Mouse (Mus musculus): ENCODE measurements around the gene Mall.
A peak's percentile ranks its signal among the peaks of the same experiment; 100 is the strongest.

The Mall gene

DNA sequence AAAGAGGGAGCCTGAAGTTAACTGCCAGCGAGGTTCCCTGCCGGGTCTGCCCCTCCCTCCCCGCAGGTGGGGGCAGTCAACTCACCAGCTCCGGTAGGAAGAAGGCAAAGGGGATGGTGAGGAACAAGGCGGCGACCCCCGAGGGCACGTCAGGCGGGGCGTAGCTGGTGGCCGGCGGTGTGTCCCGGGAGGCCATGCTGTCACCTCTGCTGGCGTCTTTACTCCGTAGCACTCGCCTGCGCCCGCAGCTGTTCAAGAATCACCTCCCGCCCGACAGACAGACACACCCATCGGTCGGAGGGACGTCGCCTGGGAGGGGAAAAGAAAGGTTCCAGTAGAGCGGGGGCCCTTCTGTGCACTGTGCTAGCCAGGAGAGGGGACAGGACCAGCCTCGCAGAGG is at the start of gene Mall:
Gene Mall (minus strand): TSS at position 262 of the 400 bp plus-strand sequence.
- DNase-seq (ENCODE audit: low spot score in 2 of 2), result no peak

DNA sequence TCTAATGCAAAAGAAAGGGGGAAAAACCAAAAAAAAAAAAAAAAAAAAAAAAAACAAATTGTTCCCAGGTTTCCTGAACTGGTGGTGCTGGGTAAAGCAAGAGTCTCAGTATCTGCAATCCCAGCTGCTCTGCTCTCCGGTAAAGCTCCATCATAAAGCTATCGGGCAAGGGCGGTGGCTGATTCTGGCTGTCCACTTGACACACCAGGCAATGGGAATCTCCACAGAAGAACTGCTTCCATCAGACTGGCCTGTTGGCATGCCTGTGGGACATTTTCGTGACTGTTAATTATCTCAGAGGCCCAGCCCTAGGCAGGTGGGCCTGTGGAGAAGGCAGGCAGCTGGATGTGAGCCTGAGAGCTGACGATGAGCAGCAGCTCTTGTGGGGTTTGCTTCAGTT is 48.7 kb upstream of the Mall start:
- DNase-seq (ENCODE audit: low spot score in 2 of 2), result peak in 1 of 2 experiments; percentile 10

DNA sequence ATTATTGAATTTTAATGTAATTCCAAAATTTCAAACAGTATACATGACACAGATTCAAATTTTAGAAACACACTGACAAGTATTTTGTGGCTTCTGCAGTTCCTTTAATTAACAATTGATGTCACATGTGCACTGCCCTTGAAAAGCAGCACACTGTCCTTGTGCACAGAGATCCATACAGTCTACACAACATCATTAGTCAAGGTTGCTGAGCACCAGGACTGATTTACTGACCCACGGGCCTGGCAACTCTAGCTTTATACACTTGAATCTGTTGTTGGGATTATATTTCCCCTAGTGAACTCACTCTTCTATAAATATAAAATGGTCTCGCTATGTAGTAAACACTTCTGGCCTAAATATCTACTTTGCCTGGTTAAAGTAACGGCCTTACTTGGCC is 45.3 kb upstream of the Mall start:
- no peak for DNase-seq (ENCODE audit: low spot score in 2 of 2)

DNA sequence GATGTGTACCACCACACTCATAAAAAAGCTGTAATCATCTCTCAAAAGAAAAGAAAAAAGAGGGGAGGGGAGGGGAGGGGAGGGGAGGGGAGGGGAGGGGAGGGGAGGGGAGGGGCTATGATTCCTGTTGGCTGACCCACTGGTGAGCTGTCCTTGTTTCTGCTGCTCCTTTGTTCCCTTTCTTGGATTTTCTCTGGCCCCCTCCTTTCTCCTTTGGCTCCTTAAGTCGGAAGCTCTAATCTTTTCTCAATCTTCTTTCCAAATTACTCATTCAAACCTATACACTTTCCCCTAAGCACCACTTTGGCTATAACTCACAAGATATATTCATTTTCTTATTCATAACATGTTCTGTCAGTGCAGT is 44.8 kb upstream of the Mall start:
- DNase-seq (ENCODE audit: low spot score in 2 of 2), result no peak

- DNase-seq (ENCODE audit: low spot score in 2 of 2), result peak in 1 of 2 experiments; percentile 28
Observed at GRCm38 (mm10) chr2:127773938-127774577, 44.3 kb upstream of the Mall start.

- no peak for DNase-seq (ENCODE audit: low spot score in 2 of 2)
Observed at GRCm38 (mm10) chr2:127761587-127761986, 31.9 kb upstream of the Mall start.

DNA sequence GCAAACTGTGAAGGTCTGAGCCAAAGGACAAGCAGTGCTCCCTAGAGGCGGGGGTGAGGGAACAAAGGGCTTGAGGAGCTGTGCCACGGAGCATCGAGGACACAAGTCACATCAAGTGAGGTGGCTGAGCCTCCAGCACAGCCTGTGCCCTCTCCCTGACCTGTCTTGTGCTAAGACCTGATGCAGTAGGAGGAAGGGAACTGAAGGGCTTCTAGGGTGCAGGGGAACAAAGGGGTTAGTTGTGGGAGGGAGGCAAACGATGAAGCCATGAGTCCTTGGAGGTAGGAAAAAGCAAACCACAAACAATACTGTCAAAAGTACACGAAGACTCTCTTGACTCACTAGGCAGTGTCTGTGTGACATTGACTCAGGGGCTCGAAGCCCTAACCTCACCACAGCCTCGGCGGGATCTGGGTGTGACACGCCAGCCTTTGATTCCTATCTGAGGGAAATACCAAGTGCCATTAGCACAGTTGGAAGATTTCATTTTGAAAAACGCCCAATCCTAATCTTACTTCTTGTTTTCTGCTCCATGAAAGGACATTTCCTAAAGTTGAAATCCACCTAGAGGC is 30.8 kb upstream of the Mall start:
- no peak for DNase-seq (ENCODE audit: low spot score in 2 of 2)

DNA sequence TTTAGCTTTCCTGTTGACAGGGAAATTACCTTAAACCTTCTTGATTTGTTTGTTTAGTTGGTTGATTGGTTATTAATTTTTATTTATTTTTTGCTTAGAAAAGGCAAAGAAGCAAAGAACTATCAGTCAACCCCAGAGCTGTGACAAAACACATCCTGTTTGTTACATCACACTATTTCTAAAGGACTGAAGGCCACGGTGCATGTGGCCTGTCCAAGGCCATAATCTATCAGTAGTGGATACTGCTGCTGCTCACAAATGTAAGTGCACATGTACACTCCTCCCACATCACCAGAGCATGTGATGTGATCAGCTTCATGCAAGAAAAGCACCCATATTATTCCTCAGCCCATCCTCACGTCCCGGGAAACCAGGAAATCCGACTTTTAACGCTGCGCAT is 30.3 kb upstream of the Mall start:
- no peak for DNase-seq (ENCODE audit: low spot score in 2 of 2)

DNA sequence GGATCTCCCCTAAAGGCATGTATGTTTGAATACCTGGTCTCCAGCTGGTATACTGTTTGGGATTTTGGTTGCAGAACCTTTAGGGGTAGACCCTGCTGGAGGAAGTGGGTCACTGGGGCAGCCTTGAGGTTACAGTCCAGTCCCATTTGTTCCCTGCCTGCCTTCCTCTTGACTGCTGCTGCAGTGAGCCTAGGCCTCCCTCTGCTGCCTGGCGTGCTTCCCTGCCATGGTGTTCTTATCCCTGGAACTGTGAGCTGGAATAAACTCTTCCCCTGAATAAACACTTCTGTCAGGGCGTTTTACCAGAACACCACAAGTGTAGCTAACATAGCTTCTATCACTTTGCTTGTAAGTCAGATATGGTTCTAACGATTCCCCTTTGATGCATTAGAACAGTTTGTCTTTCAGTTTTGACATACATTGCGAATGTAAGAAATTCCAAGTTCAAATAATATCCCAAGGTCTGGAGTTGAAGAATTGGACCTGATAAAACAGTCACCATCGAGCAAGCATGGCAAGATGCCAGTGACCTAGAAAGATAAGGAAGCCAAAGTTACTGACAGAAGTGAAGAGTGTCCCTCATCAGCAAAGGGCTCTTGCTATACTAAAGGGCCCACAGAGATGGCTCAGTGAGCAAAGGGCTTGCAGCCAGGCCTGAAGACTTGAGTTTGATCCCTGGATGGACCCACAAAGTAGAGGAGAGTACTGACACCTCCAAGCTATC is 29.6 kb upstream of the Mall start:
- peak in 1 of 2 experiments; percentile 33 for DNase-seq (ENCODE audit: low spot score in 2 of 2)

- peak; percentile 73 to 82 for DNase-seq (ENCODE audit: low spot score in 2 of 2)
Observed at GRCm38 (mm10) chr2:127757171-127757570, 27.4 kb upstream of the Mall start.

DNA sequence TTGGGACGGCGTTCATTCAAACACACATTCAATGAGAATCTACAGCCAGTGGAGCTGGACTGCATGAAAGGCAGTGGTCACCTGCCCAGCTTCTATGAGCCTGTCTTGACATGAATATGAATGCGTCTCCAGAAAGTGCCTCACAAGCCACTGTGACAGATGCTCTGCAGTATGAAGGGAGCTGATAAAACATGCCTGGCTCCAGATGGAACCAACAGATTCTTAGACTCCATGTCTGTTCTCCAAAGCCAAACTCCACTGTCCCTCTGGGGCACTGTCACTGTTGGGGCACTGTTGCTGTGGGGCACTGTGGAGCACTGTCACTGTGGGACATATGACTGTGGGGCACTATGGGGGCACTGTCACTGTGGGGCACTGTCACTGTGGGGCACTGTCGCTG is 24.4 kb upstream of the Mall start:
- DNase-seq (ENCODE audit: low spot score in 2 of 2), result peak in 1 of 2 experiments; percentile 63

- no peak for DNase-seq (ENCODE audit: low spot score in 2 of 2)
Observed at GRCm38 (mm10) chr2:127751849-127752610, 22.3 kb upstream of the Mall start.

GRCm38 (mm10) chr2:127749376-127749775 is 19.6 kb upstream of the Mall start:
- DNase-seq (ENCODE audit: low spot score in 2 of 2), result no peak

- DNase-seq (ENCODE audit: low spot score in 2 of 2), result no peak
Observed at GRCm38 (mm10) chr2:127748316-127748715, 18.6 kb upstream of the Mall start.

GRCm38 (mm10) chr2:127742637-127743036 is 12.9 kb upstream of the Mall start:
- no peak for DNase-seq (ENCODE audit: low spot score in 2 of 2)

DNA sequence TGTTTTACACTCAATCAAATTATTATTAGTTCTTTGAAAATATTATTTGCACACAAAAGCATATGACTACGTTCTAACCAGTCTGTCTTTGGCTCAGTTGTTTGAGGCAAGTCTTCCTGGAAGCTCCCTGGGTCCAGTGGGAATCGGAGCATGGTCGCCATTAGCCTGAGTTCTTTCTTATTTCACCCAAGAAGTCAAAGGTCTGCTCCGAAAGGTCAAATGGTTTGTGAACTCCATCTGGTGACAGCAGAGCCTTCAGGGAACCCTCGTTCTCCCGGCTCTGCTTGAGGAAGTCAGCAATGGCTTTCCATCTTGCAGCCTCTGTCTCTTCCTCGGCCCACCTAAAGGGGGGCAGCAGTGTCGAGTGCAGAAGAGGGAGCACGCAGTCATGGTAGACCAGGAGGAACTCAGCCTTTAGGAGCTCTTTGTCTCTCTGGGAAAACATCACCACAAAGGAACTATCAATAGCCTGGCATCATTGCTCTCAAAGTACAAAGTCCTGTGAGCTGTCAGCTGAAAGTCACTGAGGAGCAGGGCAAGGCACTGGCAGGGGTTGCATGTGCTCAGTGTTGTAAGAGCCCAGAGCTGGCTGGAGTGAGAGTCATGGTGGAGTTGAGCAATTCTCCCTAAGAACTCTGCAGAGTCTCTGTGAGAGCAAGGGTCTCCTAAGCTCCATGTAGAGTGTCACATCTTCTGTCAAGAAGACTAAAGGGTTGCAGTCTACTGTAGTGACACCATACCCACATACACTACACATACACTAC is 11.2 kb upstream of the Mall start:
- DNase-seq (ENCODE audit: low spot score in 2 of 2), result no peak

- DNase-seq (ENCODE audit: low spot score in 2 of 2), result no peak
Observed at GRCm38 (mm10) chr2:127737885-127738284, 8.2 kb upstream of the Mall start.

DNA sequence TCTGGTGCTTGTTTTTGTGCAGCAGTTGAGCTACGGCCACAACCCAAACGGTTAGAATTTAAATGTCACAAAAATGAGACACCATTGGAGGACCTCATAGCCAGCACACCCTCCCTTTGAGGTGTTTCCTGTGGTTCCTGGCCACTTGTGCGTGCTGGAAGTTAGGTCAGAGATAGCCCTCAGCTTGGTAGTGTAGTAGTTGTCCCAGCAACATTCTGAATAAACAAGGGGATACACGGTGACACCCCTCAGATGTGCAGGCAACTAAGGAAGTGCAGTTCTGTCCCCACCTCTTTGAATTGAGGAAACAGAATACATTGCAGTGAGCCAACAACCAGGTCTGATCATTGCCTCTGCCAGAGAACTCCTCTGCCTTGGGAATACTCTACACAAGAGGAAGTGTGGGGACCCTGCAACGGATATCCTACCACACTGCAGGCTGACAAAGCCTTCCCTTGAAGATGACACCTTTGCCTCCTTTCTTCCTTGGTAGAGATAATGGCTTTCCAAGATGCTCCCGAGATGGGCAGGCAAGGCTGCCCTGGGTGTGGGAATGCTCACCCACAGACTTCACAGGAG is 7.0 kb upstream of the Mall start:
- DNase-seq (ENCODE audit: low spot score in 2 of 2), result no peak

- DNase-seq (ENCODE audit: low spot score in 2 of 2), result no peak
Observed at GRCm38 (mm10) chr2:127735512-127736145, 5.9 kb upstream of the Mall start.

GRCm38 (mm10) chr2:127734889-127735288 is 5.2 kb upstream of the Mall start:
- no peak for DNase-seq (ENCODE audit: low spot score in 2 of 2)

All from right cerebral cortex, postnatal 10 days (tissue).